Mouse (Mus musculus): ENCODE measurements around the gene Gcgr. TPM values are rescaled to one million over a fixed set of nuclear protein-coding genes. Genes with fewer than 3 reads are reported as not detected.

Gcgr gene
- total RNA-seq, 1 experiment, result 0.40 TPM

- Histone ChIP-seq H3K27ac (ENCODE audit: insufficient read depth, low read depth, low read length, poor library complexity, severe bottlenecking) (no peak overlapping the region), H3K4me3 (ENCODE audit: insufficient read depth in 1 of 2, low read depth in 1 of 2, low read length in 2 of 2, poor library complexity in 1 of 2, severe bottlenecking in 1 of 2) (no peak overlapping the region), H3K9me3 (ENCODE audit: control insufficient read depth, insufficient read depth, low read depth, low read length) (no peaks in the 10 kb centered on the region), H3K4me1 (ENCODE audit: control insufficient read depth in 2 of 2, insufficient read depth in 2 of 2, low read length in 2 of 2, poor library complexity in 1 of 2) (peaks cover 0 to 9% of the 10 kb centered on the region in 2 experiments; a peak in 3 of 4 replicates), H3K36me3 (ENCODE audit: control insufficient read depth, insufficient read depth, low read length, poor library complexity, severe bottlenecking) (peaks cover 5% of the 10 kb centered on the region; the same call in 1 of the 2 replicates), H3K9ac (ENCODE audit: insufficient read depth, low read depth, low read length, poor library complexity, severe bottlenecking) (no peak overlapping the region)
- in situ Hi-C loops (cut with MboI; ENCODE audit: low sequenced_read_pairs in 2 of 2, unreplicated experiment in 2 of 2), result no loop called here
- TF ChIP-seq MAFK (IDR thresholded peaks at IDR 0.05; ENCODE audit: insufficient read depth, low read depth, low read length), result no peak
- TF ChIP-seq HCFC1 (IDR thresholded peaks at IDR 0.05; ENCODE audit: borderline replicate concordance, insufficient read depth, low read length), result peak; percentile 64; the same call in 1 of the 2 replicates
- no peak for DNase-seq (ENCODE audit: low read depth, low spot score)
Observed at GRCm38 (mm10) chr11:120547469-120547868, 17.0 kb downstream of the Gcgr start.

GRCm38 (mm10) chr11:120548214-120548613 lies 17.7 kb downstream of the Gcgr start:
- H3K36me3 ChIP-seq (ENCODE audit: control insufficient read depth, insufficient read depth, low read length, poor library complexity, severe bottlenecking), result peaks cover 5% of the 10 kb centered on the region; the same call in 1 of the 2 replicates
- no peak overlapping the region for H3K9ac ChIP-seq (ENCODE audit: insufficient read depth, low read depth, low read length, poor library complexity, severe bottlenecking)
- in situ Hi-C loops (cut with MboI; ENCODE audit: low sequenced_read_pairs in 2 of 2, unreplicated experiment in 2 of 2), result no loop called here
- H3K27ac ChIP-seq (ENCODE audit: insufficient read depth, low read depth, low read length, poor library complexity, severe bottlenecking), result no peak overlapping the region
- no peak for TF ChIP-seq ZNF384 (IDR thresholded peaks at IDR 0.05; ENCODE audit: low read depth, low read length)
- TF ChIP-seq ZC3H11A (IDR thresholded peaks at IDR 0.05; ENCODE audit: borderline replicate concordance, low read depth, low read length), result no peak
- no peak for TF ChIP-seq MAFK (IDR thresholded peaks at IDR 0.05; ENCODE audit: insufficient read depth, low read depth, low read length)
- TF ChIP-seq HCFC1 (IDR thresholded peaks at IDR 0.05; ENCODE audit: borderline replicate concordance, insufficient read depth, low read length), result no peak
- no peak for TF ChIP-seq CHD2 (IDR thresholded peaks at IDR 0.05; ENCODE audit: low read depth, low read length)
- H3K4me1 ChIP-seq (ENCODE audit: control insufficient read depth in 2 of 2, insufficient read depth in 2 of 2, low read length in 2 of 2, poor library complexity in 1 of 2), result peaks cover 0 to 9% of the 10 kb centered on the region in 2 experiments; a peak in 3 of 4 replicates
- H3K9me3 ChIP-seq (ENCODE audit: control insufficient read depth, insufficient read depth, low read depth, low read length), result no peaks in the 10 kb centered on the region
- no peak for DNase-seq (ENCODE audit: low read depth, low spot score)
- no peak overlapping the region for H3K4me3 ChIP-seq (ENCODE audit: insufficient read depth in 1 of 2, low read depth in 1 of 2, low read length in 2 of 2, poor library complexity in 1 of 2, severe bottlenecking in 1 of 2)

- TF ChIP-seq MAFK (IDR thresholded peaks at IDR 0.05; ENCODE audit: insufficient read depth, low read depth, low read length) (no peak), ZNF384 (IDR thresholded peaks at IDR 0.05; ENCODE audit: low read depth, low read length) (no peak)
- in situ Hi-C loops (cut with MboI; ENCODE audit: low sequenced_read_pairs in 2 of 2, unreplicated experiment in 2 of 2), result no loop called here
- Histone ChIP-seq H3K4me1 (ENCODE audit: control insufficient read depth in 2 of 2, insufficient read depth in 2 of 2, low read length in 2 of 2, poor library complexity in 1 of 2) (peaks cover 0 to 9% of the 10 kb centered on the region in 2 experiments; a peak in 3 of 4 replicates), H3K36me3 (ENCODE audit: control insufficient read depth, insufficient read depth, low read length, poor library complexity, severe bottlenecking) (peaks cover 5% of the 10 kb centered on the region; the same call in 1 of the 2 replicates), H3K9me3 (ENCODE audit: control insufficient read depth, insufficient read depth, low read depth, low read length) (no peaks in the 10 kb centered on the region), H3K4me3 (ENCODE audit: insufficient read depth in 1 of 2, low read depth in 1 of 2, low read length in 2 of 2, poor library complexity in 1 of 2, severe bottlenecking in 1 of 2) (peak overlapping the region; percentile 76 to 86), H3K27ac (ENCODE audit: insufficient read depth, low read depth, low read length, poor library complexity, severe bottlenecking) (no peak overlapping the region), H3K9ac (ENCODE audit: insufficient read depth, low read depth, low read length, poor library complexity, severe bottlenecking) (peak overlapping the region; percentile 75)
- no peak for DNase-seq (ENCODE audit: low read depth, low spot score)
Observed at GRCm38 (mm10) chr11:120548786-120549167, 18.3 kb downstream of the Gcgr start.

GRCm38 (mm10) chr11:120549168-120549945 lies 18.9 kb downstream of the Gcgr start, which contains the start of gene Mcrip1:
Gene Mcrip1, minus strand, starts transcription at chr11:120549727.
- H3K9ac ChIP-seq (ENCODE audit: insufficient read depth, low read depth, low read length, poor library complexity, severe bottlenecking), result peak within 1 kb of the TSS; percentile 80
- in situ Hi-C loops (cut with MboI; ENCODE audit: low sequenced_read_pairs in 2 of 2, unreplicated experiment in 2 of 2), result no loop called here
- TF ChIP-seq CHD2 (IDR thresholded peaks at IDR 0.05; ENCODE audit: low read depth, low read length) (no peak), ZC3H11A (IDR thresholded peaks at IDR 0.05; ENCODE audit: borderline replicate concordance, low read depth, low read length) (no peak), MAFK (IDR thresholded peaks at IDR 0.05; ENCODE audit: insufficient read depth, low read depth, low read length) (no peak), HCFC1 (IDR thresholded peaks at IDR 0.05; ENCODE audit: borderline replicate concordance, insufficient read depth, low read length) (no peak), ZNF384 (IDR thresholded peaks at IDR 0.05; ENCODE audit: low read depth, low read length) (no peak)
- DNase-seq (ENCODE audit: low read depth, low spot score), result peak; percentile 65
- H3K9me3 ChIP-seq (ENCODE audit: control insufficient read depth, insufficient read depth, low read depth, low read length), result no peaks in the 10 kb centered on the region
- no peak within 1 kb of the TSS for H3K27ac ChIP-seq (ENCODE audit: insufficient read depth, low read depth, low read length, poor library complexity, severe bottlenecking)
- H3K4me3 ChIP-seq (ENCODE audit: insufficient read depth in 1 of 2, low read depth in 1 of 2, low read length in 2 of 2, poor library complexity in 1 of 2, severe bottlenecking in 1 of 2), result peak within 1 kb of the TSS; percentile 76 to 86
- peaks cover 0 to 9% of the 10 kb centered on the region in 2 experiments; a peak in 3 of 4 replicates for H3K4me1 ChIP-seq (ENCODE audit: control insufficient read depth in 2 of 2, insufficient read depth in 2 of 2, low read length in 2 of 2, poor library complexity in 1 of 2)
- peaks cover 1% of the 10 kb centered on the region; the same call in 1 of the 2 replicates for H3K36me3 ChIP-seq (ENCODE audit: control insufficient read depth, insufficient read depth, low read length, poor library complexity, severe bottlenecking)
